Mouse (Mus musculus): Measurements from ENCODE around the gene Bloc1s2. TPM values are rescaled to one million over a fixed set of nuclear protein-coding genes. Genes with fewer than 3 reads are reported as not detected.
"Not testable (repeated sequence)": the region's sequence is repeated elsewhere in the genome, so short reads cannot be mapped to it uniquely, and the experiment has no call there.

Bloc1s2 gene
- polyA plus RNA-seq, 1 experiment from 2014 or later = 158 TPM

DNA sequence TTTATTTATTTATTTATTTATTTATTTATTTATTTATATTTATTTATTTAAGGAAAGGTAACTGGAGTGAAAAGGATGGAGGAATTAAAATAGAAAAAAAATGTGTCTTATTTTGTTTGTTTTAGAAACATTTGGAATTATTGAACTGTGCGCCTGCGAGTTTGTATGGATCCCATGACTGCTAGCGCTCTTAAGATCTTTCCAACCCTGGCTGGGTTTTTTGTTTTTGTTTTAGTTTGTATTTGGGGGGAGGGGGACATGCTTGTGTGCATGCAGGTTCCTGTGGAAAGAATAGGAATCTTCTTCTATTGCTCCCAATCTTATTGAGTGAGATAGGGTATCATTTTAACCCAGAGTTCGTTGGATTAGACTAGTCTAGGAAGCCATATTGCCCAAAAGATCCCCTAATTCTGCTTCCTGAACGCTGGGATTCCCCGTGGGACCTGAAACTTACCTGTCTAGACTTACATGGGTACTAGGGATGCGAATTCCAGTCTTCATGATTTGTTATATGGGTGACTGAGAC is 10.2 kb downstream of the Bloc1s2 start:
- Histone ChIP-seq H3K9me3 (ENCODE audit: control insufficient read depth, low read length) (no peaks in the 10 kb centered on the region), H3K27ac (ENCODE audit: low read depth, low read length) (peak overlapping the region; percentile 49), H3K9ac (ENCODE audit: low read depth, low read length) (peak overlapping the region; percentile 45; the same call in 1 of the 2 replicates), H3K36me3 (ENCODE audit: control insufficient read depth, insufficient read depth, low read length) (peaks cover 17% of the 10 kb centered on the region), H3K4me3 (ENCODE audit: low read length) (peak overlapping the region; percentile 87), H3K4me1 (ENCODE audit: control insufficient read depth, insufficient read depth, low read depth, low read length) (peaks cover 6% of the 10 kb centered on the region), H3K27me3 (replicated peaks; ENCODE audit: control insufficient read depth, insufficient read depth, low read length) (no peaks in the 10 kb centered on the region), H3K4me2 (ENCODE audit: low read length) (peak overlapping the region; percentile 66)
- peak; percentile 31; the same call in 1 of the 2 replicates for ATAC-seq
- WGBS = 29% methylated on average over 7 of the region's 7 CpGs

DNA sequence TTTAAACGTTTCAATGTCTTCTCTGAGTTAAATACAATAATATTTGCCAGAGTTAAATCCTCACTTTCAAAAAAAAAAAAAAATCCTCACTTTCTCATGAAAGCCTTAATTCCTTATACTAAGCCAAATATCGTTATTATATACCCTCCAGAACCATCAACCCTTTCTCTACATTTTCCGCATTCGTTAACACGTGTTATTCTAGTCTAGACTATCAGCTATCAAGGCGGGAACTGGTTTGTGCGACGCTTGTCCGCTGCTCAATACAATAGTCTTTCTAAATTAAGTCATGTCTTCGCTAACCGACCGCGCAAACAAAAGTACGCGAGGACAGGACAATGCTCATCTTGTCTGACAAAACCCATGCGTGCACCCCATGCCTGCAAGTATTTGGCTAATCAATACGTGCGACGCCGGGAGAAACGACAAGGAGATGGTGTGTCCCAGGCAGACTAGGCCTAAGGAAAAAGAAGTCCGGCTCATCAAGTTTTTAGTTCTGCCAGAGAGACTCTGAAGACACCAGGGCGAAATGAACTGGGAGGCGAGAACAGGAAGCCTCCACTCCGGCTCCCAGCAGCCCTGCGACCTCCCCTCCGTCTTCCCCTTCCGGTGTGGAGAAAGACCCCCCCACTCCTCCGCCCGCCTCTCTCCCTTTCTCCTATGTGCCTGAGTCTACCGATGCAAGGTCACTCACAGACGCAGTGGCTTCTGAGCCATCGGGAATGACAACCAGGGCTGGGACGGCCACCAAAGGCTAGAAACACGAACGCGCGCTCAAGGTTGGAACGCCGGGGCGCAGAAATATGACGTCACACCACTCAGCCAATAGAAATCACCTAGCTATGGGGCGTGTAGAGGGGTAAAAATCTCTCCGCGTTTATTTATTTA is 10.9 kb downstream of the Bloc1s2 start, which contains the start of gene Cwf19l1:
Gene Cwf19l1, minus strand, starts transcription at position 805 of the 888 bp plus-strand sequence.
- H3K4me3 ChIP-seq (ENCODE audit: low read length) = peak within 1 kb of the TSS; percentile 87
- ATAC-seq = peak; percentile 95
- H3K36me3 ChIP-seq (ENCODE audit: control insufficient read depth, insufficient read depth, low read length) = peaks cover 16% of the 10 kb centered on the region
- no peaks in the 10 kb centered on the region for H3K27me3 ChIP-seq (replicated peaks; ENCODE audit: control insufficient read depth, insufficient read depth, low read length)
- H3K4me2 ChIP-seq (ENCODE audit: low read length) = peak within 1 kb of the TSS; percentile 85
- peaks cover 6% of the 10 kb centered on the region for H3K4me1 ChIP-seq (ENCODE audit: control insufficient read depth, insufficient read depth, low read depth, low read length)
- peak within 1 kb of the TSS; percentile 94 for H3K27ac ChIP-seq (ENCODE audit: low read depth, low read length)
- H3K9me3 ChIP-seq (ENCODE audit: control insufficient read depth, low read length) = no peaks in the 10 kb centered on the region
- under 1% methylated on average over 44 of the region's 45 CpGs for WGBS
- peak within 1 kb of the TSS; percentile 80 for H3K9ac ChIP-seq (ENCODE audit: low read depth, low read length)

DNA sequence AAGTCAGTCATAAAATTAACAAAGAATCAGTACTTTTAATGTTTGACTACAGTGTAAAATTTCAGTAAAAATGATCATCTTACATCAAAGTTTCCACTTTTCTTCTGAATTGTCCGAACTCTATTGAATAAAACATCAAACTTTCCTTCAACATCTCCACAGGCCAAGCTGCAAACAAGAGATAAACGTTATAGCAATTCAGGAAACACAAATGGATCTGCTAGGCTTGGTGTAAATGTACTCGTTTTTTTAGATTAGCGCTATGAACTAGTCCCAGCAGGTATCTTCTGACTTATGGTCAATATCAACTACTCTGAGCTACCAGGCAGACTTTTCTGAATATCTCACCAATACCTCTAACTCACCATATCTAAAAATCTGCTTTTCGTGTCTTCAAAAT is 13.3 kb downstream of the Bloc1s2 start:
- Histone ChIP-seq H3K4me1 (ENCODE audit: control insufficient read depth, insufficient read depth, low read depth, low read length) (peaks cover 6% of the 10 kb centered on the region), H3K27ac (ENCODE audit: low read depth, low read length) (no peak overlapping the region), H3K9ac (ENCODE audit: low read depth, low read length) (no peak overlapping the region), H3K27me3 (replicated peaks; ENCODE audit: control insufficient read depth, insufficient read depth, low read length) (no peaks in the 10 kb centered on the region), H3K36me3 (ENCODE audit: control insufficient read depth, insufficient read depth, low read length) (peaks cover 8% of the 10 kb centered on the region), H3K9me3 (ENCODE audit: control insufficient read depth, low read length) (no peaks in the 10 kb centered on the region), H3K4me3 (ENCODE audit: low read length) (no peak overlapping the region), H3K4me2 (ENCODE audit: low read length) (no peak overlapping the region)
- WGBS = 93% methylated on average over 5 of the region's 5 CpGs
- ATAC-seq = no peak

DNA sequence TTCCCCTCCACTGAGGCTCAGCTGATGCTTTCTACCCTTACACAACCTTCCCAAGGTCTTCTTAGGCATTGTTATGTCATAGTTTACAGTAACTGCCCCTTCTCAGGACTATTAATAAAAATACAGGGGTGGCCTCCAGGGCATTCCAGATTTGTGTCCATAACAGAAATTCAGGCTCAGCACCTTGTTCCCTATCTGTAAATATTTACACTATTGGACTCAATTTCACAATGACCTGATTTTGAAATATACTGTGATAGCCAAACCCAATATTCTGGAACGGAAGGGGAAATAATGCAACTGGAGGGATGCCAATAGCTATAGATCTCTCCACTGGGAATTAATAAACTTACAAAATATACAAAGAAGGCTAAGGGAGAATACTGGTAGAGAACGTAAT is 17.7 kb downstream of the Bloc1s2 start:
- WGBS = 92% methylated on average over 2 of the region's 2 CpGs
- Histone ChIP-seq H3K4me3 (ENCODE audit: low read length) (no peak overlapping the region), H3K4me1 (ENCODE audit: control insufficient read depth, insufficient read depth, low read depth, low read length) (no peaks in the 10 kb centered on the region), H3K36me3 (ENCODE audit: control insufficient read depth, insufficient read depth, low read length) (peaks cover 31% of the 10 kb centered on the region), H3K4me2 (ENCODE audit: low read length) (no peak overlapping the region), H3K9ac (ENCODE audit: low read depth, low read length) (no peak overlapping the region), H3K9me3 (ENCODE audit: control insufficient read depth, low read length) (no peaks in the 10 kb centered on the region), H3K27me3 (replicated peaks; ENCODE audit: control insufficient read depth, insufficient read depth, low read length) (no peaks in the 10 kb centered on the region), H3K27ac (ENCODE audit: low read depth, low read length) (no peak overlapping the region)
- ATAC-seq = no peak

DNA sequence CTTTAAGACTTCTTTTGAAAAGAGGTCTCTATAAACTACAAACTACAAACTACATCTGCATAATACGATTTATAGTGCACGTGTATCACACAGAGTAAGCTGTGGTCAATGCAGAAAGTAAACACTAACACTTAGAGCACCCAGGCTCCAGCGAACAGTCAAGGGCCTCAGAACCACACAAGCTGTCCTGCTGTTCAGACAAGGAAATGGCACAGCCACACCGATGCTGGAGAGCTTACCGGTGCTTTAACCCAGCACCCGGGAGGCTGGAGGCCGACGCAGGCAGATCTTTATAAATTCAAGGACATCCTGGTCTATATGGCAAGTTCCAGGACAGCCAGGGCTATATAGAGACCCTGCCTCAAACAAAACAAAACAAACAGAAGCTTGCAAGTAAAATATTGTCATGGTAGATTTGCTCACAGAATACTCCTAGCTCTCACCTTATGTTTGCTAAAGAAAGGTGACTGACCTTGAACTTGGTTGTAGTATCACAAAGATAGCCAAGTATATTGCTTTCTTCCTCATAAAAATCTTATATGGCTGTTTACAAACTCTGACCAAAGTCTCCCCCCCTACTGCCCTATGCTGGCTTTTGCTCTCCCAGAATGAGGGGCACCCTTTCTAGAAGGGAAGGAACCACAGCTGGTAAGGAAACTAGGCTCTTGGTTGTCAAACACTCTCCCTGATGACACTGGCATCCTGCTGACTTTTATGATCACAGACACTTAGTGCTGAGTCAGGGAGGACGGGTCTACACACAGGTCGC is 18.3 kb downstream of the Bloc1s2 start:
- 91% methylated on average over 10 of the region's 10 CpGs for WGBS
- H3K9ac ChIP-seq (ENCODE audit: low read depth, low read length) = no peak overlapping the region
- H3K36me3 ChIP-seq (ENCODE audit: control insufficient read depth, insufficient read depth, low read length) = peaks cover 35% of the 10 kb centered on the region
- H3K27me3 ChIP-seq (replicated peaks; ENCODE audit: control insufficient read depth, insufficient read depth, low read length) = no peaks in the 10 kb centered on the region
- no peaks in the 10 kb centered on the region for H3K9me3 ChIP-seq (ENCODE audit: control insufficient read depth, low read length)
- no peak for ATAC-seq
- H3K4me2 ChIP-seq (ENCODE audit: low read length) = no peak overlapping the region
- H3K4me1 ChIP-seq (ENCODE audit: control insufficient read depth, insufficient read depth, low read depth, low read length) = no peaks in the 10 kb centered on the region
- H3K4me3 ChIP-seq (ENCODE audit: low read length) = no peak overlapping the region
- no peak overlapping the region for H3K27ac ChIP-seq (ENCODE audit: low read depth, low read length)

DNA sequence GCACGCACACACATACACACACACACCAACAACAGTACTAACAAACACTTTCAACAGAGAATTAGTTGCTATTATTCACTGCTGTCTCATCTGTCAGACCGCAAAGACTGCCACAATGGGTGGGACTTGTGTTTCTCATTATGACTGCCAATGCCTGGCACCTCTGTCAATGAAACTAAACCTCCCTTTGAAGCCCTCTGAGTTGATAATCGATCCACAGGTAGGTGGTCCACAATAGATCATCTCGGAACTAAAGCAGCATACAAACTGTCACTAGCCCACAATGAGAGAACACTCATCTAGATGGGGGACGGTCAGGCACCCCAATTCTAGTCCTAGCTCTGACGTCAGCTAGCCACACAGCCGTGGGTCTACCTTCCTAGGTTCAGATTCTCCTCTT is 25.1 kb downstream of the Bloc1s2 start:
- 88% methylated on average over 7 of the region's 7 CpGs for WGBS
- no peaks in the 10 kb centered on the region for H3K4me1 ChIP-seq (ENCODE audit: control insufficient read depth, insufficient read depth, low read depth, low read length)

DNA sequence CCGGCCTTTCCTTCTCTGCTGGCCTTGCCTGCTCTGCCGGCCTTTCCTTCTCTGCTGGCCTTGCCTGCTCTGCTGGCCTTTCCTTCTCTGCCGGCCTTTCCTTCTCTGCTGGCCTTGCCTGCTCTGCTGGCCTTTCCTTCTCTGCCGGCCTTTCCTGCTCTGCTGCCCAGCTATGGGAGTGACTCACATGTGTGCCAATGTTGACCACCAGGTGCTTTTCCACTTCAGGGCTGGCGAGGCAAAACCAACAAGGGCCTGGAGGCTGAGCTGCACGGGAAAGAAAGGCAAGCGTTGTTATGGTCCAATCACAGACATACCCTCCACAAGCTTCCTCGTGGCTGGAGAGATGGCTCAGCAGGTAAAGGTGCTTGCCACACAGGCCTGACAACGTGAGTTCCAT is 25.6 kb downstream of the Bloc1s2 start:
- ATAC-seq; H3K4me3 ChIP-seq (ENCODE audit: low read length); H3K27ac ChIP-seq (ENCODE audit: low read depth, low read length); H3K4me1 ChIP-seq (ENCODE audit: control insufficient read depth, insufficient read depth, low read depth, low read length); H3K27me3 ChIP-seq (replicated peaks; ENCODE audit: control insufficient read depth, insufficient read depth, low read length); H3K4me2 ChIP-seq (ENCODE audit: low read length); H3K9ac ChIP-seq (ENCODE audit: low read depth, low read length); H3K9me3 ChIP-seq (ENCODE audit: control insufficient read depth, low read length): not testable (repeated sequence)
- H3K36me3 ChIP-seq (ENCODE audit: control insufficient read depth, insufficient read depth, low read length) = peaks cover 18% of the 10 kb centered on the region
- 91% methylated on average over 7 of the region's 9 CpGs for WGBS

More for the DNA sequence above, 25.1 kb downstream of the Bloc1s2 start:
- Histone ChIP-seq H3K27ac (ENCODE audit: low read depth, low read length) (no peak overlapping the region), H3K4me2 (ENCODE audit: low read length) (no peak overlapping the region), H3K9ac (ENCODE audit: low read depth, low read length) (no peak overlapping the region), H3K4me3 (ENCODE audit: low read length) (no peak overlapping the region), H3K27me3 (replicated peaks; ENCODE audit: control insufficient read depth, insufficient read depth, low read length) (no peaks in the 10 kb centered on the region), H3K9me3 (ENCODE audit: control insufficient read depth, low read length) (no peaks in the 10 kb centered on the region), H3K36me3 (ENCODE audit: control insufficient read depth, insufficient read depth, low read length) (peaks cover 18% of the 10 kb centered on the region)
- ATAC-seq = no peak

DNA sequence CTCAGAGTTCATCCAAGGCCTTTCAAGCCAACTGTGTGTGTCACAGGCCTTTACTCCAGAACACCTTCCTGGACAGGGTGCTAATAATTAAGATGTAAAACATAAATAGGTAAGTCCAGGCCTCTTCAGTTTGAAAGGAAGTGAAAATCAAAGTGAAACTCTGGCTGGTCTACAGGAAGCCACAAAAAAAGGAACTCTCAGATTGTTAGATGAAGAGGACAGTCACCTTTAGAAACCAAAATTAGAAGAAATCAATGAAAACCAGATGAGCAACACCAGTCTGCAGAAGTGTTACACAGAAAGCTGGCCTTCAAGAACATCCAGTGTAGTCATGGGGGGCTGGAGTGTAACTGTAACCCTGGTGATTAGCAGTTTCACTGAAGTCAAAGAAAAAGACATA is 28.5 kb downstream of the Bloc1s2 start:
- Histone ChIP-seq H3K36me3 (ENCODE audit: control insufficient read depth, insufficient read depth, low read length) (peaks cover 19% of the 10 kb centered on the region), H3K4me2 (ENCODE audit: low read length) (no peak overlapping the region), H3K4me1 (ENCODE audit: control insufficient read depth, insufficient read depth, low read depth, low read length) (no peaks in the 10 kb centered on the region), H3K9me3 (ENCODE audit: control insufficient read depth, low read length) (no peaks in the 10 kb centered on the region), H3K27me3 (replicated peaks; ENCODE audit: control insufficient read depth, insufficient read depth, low read length) (no peaks in the 10 kb centered on the region), H3K27ac (ENCODE audit: low read depth, low read length) (no peak overlapping the region), H3K4me3 (ENCODE audit: low read length) (no peak overlapping the region), H3K9ac (ENCODE audit: low read depth, low read length) (no peak overlapping the region)
- ATAC-seq = no peak

DNA sequence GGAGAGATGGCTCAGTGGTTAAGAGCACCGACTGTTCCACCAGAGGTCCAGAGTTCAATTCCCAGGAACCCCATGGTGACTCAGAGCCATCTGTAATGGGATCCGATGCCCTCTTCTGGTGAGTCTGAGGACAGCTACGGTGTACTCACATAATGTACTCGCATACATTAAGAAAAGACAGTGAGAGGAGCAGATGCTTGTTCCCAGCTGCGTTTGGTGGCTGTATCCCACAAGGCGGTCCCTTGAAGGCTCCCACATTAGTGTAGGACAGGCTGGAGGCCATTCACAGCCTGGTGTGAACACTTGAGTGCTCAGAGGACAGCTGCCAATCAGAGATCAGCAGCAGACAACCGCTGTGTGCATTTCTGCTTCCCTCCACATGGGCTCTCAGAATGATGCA is 34.5 kb downstream of the Bloc1s2 start:
- Histone ChIP-seq H3K4me1 (ENCODE audit: control insufficient read depth, insufficient read depth, low read depth, low read length) (peaks cover 4% of the 10 kb centered on the region), H3K9ac (ENCODE audit: low read depth, low read length) (no peak overlapping the region), H3K4me2 (ENCODE audit: low read length) (no peak overlapping the region), H3K9me3 (ENCODE audit: control insufficient read depth, low read length) (no peaks in the 10 kb centered on the region), H3K27me3 (replicated peaks; ENCODE audit: control insufficient read depth, insufficient read depth, low read length) (no peaks in the 10 kb centered on the region), H3K4me3 (ENCODE audit: low read length) (no peak overlapping the region), H3K36me3 (ENCODE audit: control insufficient read depth, insufficient read depth, low read length) (peaks cover 24% of the 10 kb centered on the region), H3K27ac (ENCODE audit: low read depth, low read length) (no peak overlapping the region)
- WGBS = 47% methylated on average over 7 of the region's 7 CpGs
- no peak for ATAC-seq
